Mouse (Mus musculus) spleen, adult 12 weeks (tissue): ENCODE measurements around the gene Olfr145.

Experiments
- DNase-seq: peaks from one replicate; pipeline ENCODE4 v3.0.0; 2022; ENCODE audit warnings: low spot score

Olfr145 gene

DNA sequence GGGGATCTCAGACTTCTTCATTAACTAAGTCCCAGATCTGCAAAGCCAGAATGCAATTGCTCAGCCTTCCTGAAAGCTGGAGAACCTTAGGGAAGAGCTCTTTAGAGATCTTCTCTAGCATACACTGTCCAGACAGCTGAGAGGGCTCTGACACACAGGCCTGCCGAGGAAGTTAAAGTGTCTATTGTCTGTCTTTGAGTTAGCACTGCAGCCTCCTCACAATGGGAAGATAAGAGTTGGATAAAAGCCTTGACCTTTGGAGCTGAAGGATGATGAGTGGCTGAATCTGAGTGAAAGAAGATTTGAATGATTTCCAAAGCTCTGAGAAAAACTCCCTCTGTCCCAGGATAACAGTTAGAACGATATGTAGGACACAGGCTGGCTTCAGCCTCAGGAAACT, at the start of gene Olfr145:
TSS of gene Olfr145 (plus strand) at position 64 of the 400 bp plus-strand sequence.
- DNase-seq, result no peak

DNA sequence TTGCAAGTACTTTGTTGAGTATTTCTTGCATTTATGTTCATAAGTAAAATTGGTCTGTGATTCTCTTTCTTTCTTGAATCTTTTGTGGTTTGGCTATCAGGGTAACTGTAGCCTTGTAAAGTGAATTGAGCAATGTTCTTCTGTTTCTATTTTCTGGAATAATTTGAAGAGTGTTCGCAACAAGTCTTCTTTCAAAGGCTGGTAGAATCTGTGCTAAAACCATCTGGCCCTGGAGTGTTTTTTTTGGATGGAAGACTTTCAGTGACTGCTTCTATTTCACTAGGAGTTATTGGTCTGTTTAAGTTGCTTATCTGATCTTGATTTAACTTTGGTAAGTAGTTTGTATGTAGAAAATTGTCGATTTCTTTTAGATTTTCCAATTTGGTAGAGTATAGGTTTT, 47.3 kb upstream of the Olfr145 start:
- no peak for DNase-seq

GRCm38 (mm10) chr9:37853969-37854368, 42.6 kb upstream of the Olfr145 start, which contains the start of gene Olfr877:
Gene Olfr877 (plus strand): TSS chr9:37854269.
- DNase-seq, result no peak

DNA sequence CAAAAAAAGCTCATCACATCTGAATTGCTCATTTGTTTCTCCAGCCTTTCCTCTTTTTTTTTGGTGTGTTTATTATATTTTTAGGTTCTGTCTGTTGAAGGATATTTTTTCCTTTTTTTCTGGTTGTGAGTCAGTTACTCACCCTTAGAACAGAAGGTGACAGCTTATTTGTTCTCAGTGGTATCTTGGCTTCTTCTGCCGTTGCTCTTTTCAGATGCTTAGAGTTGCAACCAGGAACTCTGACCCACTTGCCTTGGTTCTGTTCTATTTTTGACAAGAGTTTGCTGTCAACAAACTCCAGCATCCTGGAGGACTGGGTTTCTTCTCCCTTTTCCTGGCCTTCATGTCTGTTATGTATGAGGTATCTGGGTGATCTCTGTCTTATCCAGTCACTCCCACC, 33.2 kb upstream of the Olfr145 start:
- DNase-seq, result no peak

- DNase-seq, result no peak
Observed at GRCm38 (mm10) chr9:37870246-37870645, 26.3 kb upstream of the Olfr145 start.

GRCm38 (mm10) chr9:37871097-37871496, 25.4 kb upstream of the Olfr145 start:
- no peak for DNase-seq

- DNase-seq, result no peak
Observed at GRCm38 (mm10) chr9:37871536-37871935, 25.0 kb upstream of the Olfr145 start.

DNA sequence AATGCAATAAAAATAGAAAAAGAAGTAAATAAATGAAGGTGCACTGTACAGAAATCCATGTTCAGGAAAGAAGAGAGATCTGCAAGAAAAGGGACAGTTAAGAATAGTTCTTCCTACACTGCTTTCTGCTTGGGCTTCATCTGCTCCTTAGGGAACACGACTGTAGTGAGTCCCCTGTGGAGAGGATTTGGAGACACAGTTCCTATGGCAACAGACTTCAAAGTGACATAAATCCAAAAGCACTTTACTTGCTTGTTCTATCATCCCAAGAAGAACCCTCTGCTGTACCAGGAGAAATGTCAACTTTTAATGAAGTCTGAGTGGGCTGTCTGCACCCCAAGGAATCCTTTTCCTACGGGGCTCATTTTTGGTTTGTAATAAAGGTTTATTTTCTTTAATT, 5.6 kb upstream of the Olfr145 start:
- DNase-seq, result no peak

- DNase-seq, result no peak
Observed at GRCm38 (mm10) chr9:37905555-37905954, 9.0 kb downstream of the Olfr145 start.

- no peak for DNase-seq
Observed at GRCm38 (mm10) chr9:37917540-37917939, 21.0 kb downstream of the Olfr145 start, which contains the start of gene Olfr878. Gene Olfr878 (plus strand): TSS chr9:37917840.

- no peak for DNase-seq
Observed at GRCm38 (mm10) chr9:37918018-37918417, 21.5 kb downstream of the Olfr145 start.

- DNase-seq, result no peak
Observed at GRCm38 (mm10) chr9:37924194-37924593, 27.7 kb downstream of the Olfr145 start.

DNA sequence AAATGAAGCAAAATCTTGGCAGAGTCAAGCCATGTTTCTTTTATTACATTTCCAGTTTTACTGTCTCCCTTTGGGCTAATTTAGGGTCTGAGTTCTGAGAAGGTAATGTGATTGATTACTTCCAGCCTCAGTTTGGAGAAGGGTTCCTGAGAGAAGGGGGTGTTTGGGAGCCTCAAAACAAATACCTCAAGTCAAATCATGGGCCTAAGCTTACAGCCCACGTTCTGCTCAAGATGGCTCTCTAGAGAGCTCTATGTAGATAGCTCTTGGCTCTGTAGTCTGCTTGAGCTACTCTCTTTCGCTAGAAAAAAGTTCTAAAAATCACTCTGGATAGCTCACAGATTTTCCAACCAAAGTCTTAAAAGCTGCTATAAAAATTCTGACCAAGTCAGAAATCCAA, 28.9 kb downstream of the Olfr145 start:
- DNase-seq, result no peak

DNA sequence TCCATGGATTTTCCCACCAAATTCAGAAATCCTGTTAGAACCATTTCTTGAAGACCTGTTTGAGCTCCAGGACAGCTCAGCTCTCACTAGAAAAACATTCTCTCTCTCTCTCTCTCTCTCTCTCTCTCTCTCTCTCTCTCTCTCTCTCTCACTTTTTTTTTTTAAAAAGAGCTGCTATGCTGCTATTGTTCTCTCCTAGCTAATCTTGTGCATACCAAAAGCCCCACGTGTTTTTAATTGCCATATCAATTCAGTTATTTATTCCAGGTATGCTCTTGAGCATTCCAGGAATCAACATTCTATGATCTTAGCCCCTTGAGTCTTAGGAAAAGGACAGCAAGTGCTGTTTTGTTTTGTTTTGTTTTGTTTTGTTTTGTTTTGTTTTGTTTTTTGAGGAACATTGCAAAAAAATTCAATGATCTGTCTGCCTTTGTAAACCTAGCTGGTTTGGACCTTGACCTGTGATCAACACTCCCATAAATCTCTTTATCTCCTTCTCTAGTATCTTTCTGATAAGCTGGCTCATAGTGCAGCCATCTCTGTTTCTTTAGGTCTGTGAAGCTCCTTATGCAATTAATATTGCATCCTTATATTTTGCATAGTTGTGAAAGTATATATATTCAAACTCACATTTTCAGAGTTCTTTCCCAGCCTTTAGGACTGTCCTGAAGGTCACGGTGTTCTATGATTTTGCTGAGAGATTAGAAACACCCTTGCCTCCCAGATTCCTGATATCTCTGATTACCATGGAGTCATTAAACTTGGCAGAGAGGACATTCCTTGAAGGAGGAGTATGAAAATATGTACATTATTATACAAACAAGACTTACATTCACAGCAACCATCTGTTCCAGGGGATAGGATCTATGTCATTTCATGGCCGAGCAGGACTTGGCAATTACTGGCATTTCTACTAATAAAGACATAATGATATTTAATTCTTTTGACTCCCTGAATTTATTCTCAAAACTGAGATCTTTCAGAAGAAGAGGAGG, 29.8 kb downstream of the Olfr145 start:
- DNase-seq, result no peak

- DNase-seq, result no peak
Observed at GRCm38 (mm10) chr9:37932519-37932918, 36.0 kb downstream of the Olfr145 start.

GRCm38 (mm10) chr9:37934146-37934545, 37.6 kb downstream of the Olfr145 start:
- no peak for DNase-seq

DNA sequence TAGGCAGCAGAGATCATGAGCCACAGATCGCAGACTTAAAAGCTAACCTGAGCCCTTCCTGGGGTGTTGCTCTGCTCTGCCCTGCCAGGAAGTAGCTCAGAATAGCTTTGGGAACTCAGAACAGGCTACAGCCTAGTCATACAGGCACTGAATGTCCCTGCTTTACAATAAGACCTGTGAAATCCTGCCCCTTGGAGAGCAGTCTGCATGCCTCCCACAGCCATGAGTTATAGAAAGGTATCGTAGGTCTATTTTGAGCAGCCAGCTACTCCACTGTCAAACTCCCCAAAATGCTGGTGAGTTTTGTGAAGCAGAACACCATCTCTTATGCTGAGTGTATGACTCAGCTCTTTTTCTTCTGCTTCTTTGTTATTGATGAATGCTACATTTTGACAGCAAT, 44.6 kb downstream of the Olfr145 start:
- DNase-seq, result no peak
